Mouse (Mus musculus) G1E-ER4 (cell line): ENCODE measurements around the gene Prr3. TPM values are rescaled to one million over a fixed set of nuclear protein-coding genes. Genes with fewer than 3 reads are reported as not detected.

Source experiments
- GATA1 ChIP-seq: IDR thresholded peaks from one replicate; pipeline ENCODE4 v1.8.0; 2012; ENCODE audit warnings: low read length, inconsistent platforms
- polyA plus RNA-seq: library from polyadenylated mRNA; stranded (reverse); fragments of >175 nt; gene quantifications from 2 replicates; pipeline ENCODE4 v1.2.3, GENCODE M21; 2012

Prr3 gene
- polyA plus RNA-seq, 1 experiment, result 43.4 TPM

DNA sequence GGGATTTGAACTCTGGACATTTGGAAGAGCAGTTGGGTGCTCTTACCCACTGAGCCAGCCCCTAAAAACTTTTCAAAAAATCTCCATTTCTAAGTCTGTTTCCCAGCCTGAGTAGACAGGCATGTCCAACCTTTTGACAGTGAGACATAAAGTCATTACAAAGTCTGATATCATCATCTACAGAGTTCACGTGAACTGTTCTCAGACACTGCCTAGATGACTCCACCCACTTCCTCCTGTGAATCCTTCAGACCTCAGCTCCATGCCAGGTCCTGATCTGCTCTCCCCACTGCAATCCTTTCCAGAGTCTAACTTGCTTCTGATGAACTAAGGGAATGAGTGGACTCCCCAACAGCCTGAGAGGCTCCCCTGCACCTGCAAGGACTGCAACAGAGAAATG lies 7.9 kb downstream of the Prr3 start:
- TF ChIP-seq GATA1, result no peak

DNA sequence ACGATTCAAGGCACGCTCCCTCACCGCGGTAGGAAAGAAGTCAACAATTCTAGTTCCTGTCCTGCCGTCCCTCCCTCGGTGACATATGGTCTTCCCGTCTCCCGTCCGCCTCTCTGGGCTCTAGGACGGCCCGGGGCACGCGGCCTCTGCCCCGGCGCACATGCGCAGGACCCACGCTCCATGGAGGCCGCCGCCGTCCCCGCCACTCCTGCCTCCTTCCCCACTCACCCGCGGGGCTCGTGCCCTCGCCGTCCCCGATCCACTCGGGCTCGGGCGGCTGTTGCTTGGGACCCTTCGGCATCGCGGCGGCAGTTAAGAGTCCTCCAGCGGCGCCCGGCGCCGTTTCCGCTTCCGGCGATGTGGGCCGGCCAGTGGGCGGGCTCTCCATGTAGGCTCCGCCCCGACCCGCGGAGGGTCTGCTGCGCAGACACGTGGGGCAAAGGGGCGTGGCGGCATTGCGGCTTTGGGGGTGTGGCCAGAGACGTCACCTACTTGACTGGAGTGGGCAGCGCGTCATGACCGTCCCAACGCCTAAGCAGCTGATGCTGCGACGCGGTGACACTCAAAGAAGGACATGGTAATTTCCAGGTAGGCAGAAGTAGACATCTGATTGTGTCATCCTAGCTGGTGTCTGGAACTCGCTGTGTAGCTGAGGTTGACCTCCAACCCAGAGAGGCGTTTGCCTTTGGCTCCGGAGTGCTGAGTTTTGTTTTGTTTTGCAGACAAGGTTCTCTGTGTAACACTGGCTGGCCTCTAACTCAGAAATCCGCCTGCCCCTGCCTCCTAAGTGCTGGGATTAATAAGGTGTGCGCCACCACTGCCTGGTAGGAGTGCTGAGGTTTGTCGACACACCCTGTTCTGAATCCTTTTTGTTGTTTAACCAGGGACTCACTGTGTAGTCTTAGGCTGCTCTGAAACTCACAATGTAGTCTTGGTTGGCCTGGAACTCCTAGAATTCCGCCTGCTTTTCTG lies 10.3 kb downstream of the Prr3 start, which contains the start of gene Abcf1:
Gene Abcf1 (minus strand): TSS at position 344 of the 972 bp plus-strand sequence.
- no peak for TF ChIP-seq GATA1

DNA sequence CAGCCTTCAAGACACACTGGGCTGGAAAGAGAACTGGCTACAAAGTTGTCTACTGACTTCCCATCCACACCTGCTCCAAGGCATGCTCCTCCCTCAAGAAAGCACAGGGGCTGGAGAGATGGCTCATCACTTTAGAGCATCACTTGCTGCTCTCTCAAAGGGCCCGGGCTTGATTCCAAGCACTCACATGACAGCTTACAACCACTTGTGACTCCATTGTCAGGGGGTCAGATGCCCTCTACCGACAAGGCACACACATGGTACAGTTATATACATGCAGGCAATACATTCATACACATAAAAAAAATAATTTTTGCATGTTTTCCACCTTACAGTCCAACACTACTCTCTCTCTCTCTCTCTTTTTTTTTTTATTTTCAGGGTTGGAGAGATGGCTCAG lies 12.4 kb downstream of the Prr3 start:
- TF ChIP-seq GATA1, result no peak

DNA sequence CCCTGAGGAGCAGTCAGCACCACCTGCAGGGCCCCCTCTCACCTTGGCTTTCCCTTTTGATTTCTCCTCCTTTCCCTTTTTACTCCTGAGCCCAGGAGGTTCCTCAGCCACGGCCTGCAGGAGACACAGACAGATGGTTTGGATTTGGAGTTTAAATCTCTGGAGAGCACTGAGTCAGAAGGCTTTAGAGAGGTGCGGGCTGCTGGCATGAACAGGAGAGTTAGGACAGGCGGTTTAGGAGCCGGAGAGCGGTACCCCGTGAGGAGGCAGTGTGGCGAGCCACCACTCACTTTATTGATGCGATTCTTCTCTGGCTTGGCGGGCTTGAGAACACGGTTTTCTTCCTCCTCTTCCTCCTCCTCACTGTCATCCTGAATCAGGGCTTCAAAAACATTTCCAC lies 16.8 kb downstream of the Prr3 start:
- no peak for TF ChIP-seq GATA1

DNA sequence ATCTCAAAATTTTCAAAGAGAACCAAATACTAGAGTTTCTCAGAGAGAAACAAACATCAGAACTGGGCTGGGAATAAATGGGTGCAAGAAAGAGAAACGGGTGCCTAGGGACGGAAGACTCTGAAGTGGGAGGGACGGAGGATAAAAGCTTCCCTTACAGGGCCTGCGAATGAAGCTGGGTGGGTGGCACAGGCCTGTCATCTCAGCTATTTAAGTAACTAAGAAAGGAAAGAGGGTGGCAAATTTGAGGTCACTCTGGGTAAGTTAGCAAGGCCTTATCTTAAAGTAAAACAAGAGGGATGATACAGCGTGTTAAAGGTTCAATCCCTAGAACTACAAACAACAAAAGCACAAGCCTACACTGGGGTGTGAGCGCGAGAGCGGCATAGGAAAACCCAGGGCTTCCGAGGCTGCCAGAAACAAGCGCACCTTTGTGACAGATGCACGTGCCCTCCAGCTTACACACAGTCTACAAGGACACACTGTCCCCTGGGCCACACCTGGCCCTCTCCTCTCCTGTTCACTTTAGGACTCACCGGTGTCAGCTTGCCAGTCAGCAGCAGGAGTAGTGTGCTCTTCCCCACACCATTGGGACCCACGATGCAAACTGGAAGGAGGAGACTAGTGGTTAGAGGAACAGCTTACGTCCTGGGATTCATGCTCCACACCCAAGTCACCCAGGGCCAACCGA lies 21.4 kb downstream of the Prr3 start:
- no peak for TF ChIP-seq GATA1

DNA sequence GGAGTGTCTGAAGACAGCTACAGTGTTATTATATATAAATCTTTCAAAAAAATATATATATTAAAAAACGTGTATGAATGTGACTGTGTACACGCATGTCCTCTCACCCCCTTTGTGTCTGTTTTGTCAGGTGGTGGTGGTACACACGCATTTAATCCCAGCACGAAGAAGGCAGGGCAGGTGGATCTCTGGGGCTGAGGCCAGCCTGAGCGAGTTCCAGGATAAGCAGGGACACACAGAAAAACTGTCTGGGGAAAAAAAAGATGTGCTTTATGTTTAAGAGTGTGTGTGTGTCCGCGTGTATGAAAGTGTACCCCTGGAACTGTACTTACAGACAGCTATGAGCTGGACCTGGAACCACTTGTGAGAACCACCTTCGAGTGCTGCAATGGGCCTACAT lies 25.4 kb downstream of the Prr3 start:
- no peak for TF ChIP-seq GATA1

DNA sequence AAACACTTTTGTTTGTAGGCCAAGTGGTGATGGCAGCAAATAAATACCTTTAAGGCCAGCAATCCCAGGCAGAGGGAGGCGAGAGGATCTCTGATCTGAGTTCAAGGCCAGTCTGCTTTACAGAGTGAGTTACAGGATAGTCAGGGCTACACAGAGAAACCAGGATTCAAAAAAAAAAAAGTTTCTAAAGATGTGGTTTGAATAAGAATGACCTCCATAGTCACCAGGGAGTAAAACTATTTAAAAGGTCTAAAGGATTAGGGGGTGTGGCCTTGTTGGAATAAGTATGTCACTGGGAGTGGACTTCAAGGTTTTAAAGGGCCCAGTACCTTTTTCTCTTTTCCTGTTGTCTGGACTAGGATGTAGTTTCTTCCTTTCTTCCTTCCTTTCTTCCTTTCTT lies 40.1 kb downstream of the Prr3 start:
- TF ChIP-seq GATA1, result no peak

DNA sequence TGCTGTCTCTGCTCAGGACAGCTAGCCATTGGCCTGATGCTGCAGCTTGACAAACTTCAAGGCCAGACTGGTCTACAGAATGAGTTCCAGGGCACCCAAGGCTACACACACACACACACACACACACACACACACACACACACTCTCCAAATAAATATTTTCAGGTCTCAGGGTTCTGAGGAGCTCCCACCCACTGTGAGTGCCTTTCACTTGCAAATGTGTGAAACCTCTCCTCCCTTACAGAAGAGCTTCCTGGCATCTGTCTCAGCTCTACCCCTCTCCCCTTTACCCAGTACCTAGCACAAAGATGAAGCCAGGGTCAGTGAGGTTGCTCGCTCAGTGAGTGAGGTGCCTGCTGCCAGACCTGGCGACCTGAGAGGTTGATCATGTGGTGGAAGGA lies 40.9 kb downstream of the Prr3 start:
- TF ChIP-seq GATA1, result no peak

DNA sequence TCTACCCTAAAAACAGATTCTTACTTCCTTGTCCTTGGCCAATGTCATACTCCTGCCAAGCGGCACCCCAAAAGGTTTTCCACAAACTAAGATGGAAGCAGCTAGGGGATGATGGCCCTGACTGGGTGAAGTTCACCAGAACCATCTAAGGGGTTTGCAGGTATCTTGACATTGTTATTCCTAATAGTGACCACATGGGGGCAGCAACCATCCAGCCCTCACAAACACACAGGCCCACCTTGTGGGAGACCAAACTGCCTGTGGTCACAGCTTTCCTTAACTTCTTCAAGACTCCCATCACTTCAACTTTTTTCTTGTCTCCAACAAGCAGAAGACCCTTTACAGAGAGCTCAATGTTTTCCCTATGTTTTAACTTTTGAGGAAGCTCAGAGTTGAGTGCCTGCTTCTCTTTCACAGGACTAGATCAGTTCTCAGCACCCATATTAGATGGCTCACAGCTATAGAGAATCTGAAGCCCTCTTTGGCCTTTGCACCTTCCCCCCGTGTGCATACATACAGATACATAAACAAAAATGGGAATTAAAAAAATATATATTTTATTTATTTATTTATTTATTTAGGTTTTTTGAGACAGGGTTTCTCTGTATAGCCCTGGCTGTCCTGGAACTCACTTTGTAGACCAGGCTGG lies 42.2 kb downstream of the Prr3 start:
- TF ChIP-seq GATA1, result no peak

DNA sequence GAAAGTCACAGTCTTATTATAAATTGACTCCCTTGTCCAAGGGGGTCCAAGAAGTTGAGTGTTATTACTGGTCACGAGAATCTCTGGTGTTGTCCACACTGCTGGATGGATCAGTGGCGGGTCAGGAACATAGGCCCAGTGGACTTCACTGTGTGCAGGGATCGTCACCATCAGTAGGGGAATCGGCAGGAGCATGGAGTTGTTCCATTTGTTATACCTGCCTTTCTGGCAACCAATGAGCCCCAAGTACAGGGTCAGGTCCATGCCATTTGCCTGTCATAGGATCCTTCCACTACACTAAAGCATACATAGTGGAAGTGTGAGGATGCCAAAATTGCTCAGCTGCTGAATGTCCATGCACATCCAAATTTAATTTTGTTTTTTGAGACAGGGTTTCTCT lies 47.4 kb downstream of the Prr3 start:
- no peak for TF ChIP-seq GATA1

DNA sequence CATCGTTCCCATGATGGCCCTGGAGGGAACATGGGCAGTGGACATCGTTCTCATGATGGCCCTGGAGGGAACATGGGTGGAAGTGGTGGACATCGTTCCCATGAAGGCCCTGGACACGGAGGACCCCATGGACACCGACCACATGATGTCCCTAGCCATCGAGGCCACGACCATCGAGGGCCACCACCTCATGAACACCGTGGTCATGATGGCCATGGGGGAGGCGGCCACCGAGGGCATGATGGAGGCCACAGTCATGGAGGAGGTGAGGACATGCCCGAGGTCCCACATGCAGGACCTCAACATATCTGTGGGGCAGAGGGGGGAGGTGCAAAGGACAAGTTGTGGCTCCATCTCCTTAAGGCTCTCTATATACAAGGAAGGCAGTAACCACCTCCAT lies 49.4 kb downstream of the Prr3 start:
- TF ChIP-seq GATA1, result no peak

DNA sequence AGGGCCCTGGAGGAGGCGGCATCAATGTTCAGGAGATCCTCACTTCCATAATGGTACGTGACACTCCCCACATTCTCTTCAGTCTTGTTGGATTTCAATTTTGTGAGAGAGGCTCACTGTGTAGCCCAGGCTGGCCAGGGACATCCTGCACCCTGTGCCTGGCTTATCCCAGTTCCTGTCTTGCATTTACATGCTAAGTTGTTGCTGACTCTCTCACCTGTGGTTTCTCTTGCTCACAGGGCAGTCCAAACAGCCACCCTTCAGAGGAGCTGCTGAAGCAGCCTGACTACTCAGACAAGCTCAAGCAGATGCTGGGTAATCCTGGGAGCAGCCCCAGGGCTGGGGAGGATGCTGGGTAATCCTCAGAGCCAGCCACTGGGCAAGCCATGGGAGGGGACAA lies 50.5 kb downstream of the Prr3 start:
- TF ChIP-seq GATA1, result no peak

DNA sequence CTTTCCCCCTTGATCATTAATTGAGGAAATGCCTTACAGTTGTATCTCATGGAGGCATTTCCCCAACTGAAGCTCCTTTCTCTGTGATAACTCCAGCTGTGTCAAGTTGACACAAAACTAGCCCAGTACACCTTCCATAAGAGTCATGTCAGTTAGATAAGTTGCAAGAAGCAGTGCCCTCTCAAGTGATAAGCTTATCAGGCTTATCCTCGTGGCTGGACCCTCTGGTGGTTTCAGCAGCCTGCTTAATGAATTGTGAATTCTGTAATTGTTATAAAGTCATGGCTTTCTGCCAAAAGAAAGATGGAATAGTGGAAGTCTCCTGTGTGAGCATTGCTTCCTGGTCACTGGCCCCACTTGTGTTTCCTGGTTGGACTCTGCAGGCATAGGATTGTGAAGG lies 52.6 kb downstream of the Prr3 start:
- TF ChIP-seq GATA1, result peak; percentile 95

DNA sequence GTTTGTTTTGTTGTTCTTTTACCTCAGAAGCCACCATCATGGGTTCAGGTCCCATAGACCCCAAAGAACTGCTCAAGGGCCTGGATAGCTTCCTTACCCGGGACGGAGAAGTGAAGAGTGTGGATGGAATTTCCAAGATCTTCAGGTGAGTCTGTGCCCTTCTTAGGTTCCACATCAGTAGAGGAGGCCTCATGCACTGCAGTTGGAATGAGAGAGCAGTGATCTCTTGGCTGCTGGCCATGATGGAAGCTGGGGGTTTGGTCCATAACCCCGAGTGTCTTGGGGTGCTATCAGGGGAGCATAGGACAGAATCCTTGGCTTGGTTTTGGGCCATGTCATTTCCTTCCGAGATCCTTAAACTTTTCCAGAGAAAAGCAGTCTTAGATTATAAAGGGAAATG lies 56.8 kb downstream of the Prr3 start:
- no peak for TF ChIP-seq GATA1

DNA sequence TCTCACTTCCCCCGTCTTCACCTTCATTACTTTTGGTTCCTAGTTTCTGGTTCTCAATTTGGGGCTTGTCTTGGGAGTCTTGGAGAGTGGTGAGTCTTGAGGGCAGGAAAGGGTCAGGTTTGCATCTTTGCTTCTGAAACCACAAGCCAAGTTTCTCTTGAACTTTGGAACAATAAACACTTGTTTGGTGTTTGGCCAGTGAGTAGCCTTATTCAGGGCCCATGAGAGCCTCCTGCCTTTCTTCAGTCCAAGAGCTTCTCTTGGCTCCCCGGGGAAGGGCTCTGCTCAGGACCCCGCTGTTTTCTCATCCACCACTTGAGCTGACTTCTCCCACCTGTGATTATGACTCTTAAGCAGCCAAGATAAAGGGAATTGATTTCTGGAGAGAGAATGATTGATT lies 57.5 kb downstream of the Prr3 start:
- TF ChIP-seq GATA1, result no peak

Other genes starting within 250 kb of the Prr3 start
- gene Ier3, start 158.6 kb downstream of the Prr3 start, polyA plus RNA-seq, result 33.3 and 33.4 TPM in 2 replicates
- gene Flot1, start 157.0 kb downstream of the Prr3 start, polyA plus RNA-seq, result 85.3 and 87.0 TPM in 2 replicates
- gene Tubb5, start 141.9 kb downstream of the Prr3 start, polyA plus RNA-seq, result 178 and 400 TPM in 2 replicates
- 22.5 and 24.1 TPM in 2 replicates for gene Mdc1, start 138.7 kb downstream of the Prr3 start, polyA plus RNA-seq
- 13.8 and 21.9 TPM in 2 replicates for gene Nrm, start 118.9 kb downstream of the Prr3 start, polyA plus RNA-seq
- gene Ppp1r18, start 114.6 kb downstream of the Prr3 start, polyA plus RNA-seq, result 36.5 and 37.7 TPM in 2 replicates
- 65.8 and 80.6 TPM in 2 replicates for gene Dhx16, start 100.4 kb downstream of the Prr3 start, polyA plus RNA-seq
- 197 and 224 TPM in 2 replicates for gene 2310061I04Rik, start 82.8 kb downstream of the Prr3 start, polyA plus RNA-seq
- gene Atat1, start 70.2 kb downstream of the Prr3 start, polyA plus RNA-seq, result 13.6 and 20.0 TPM in 2 replicates
- gene Mrps18b, start 63.8 kb downstream of the Prr3 start, polyA plus RNA-seq, result 6.5 and 7.3 TPM in 2 replicates
- gene Ppp1r10, start 63.8 kb downstream of the Prr3 start, polyA plus RNA-seq, result 47.9 and 54.1 TPM in 2 replicates
- gene Abcf1, start 10.5 kb downstream of the Prr3 start, polyA plus RNA-seq, result 160 and 207 TPM in 2 replicates
- gene Gnl1, start 385 bp downstream of the Prr3 start, polyA plus RNA-seq, result 117 and 120 TPM in 2 replicates
- 0.12 and 0.15 TPM in 2 replicates for gene H2-T24, start 40.3 kb upstream of the Prr3 start, polyA plus RNA-seq
- 4.8 and 5.6 TPM in 2 replicates for gene H2-T23, start 52.6 kb upstream of the Prr3 start, polyA plus RNA-seq
- gene H2-T22, start 62.5 kb upstream of the Prr3 start, polyA plus RNA-seq, result 4.0 and 6.0 TPM in 2 replicates
- gene Gm6034, start 62.7 kb upstream of the Prr3 start, polyA plus RNA-seq, result not detected in 2 replicates
- not detected in 2 replicates for gene Gm11127, start 78.1 kb upstream of the Prr3 start, polyA plus RNA-seq
- gene Gm19684, start 141.4 kb upstream of the Prr3 start, polyA plus RNA-seq, result 0.03 TPM in 1 of 2 replicates, not detected in the other
- gene Gm7030, start 149.2 kb upstream of the Prr3 start, polyA plus RNA-seq, result not detected in 2 replicates
- gene Gm8909, start 188.3 kb upstream of the Prr3 start, polyA plus RNA-seq, result not detected in 2 replicates
- not detected in 2 replicates for gene H2-T3, start 210.1 kb upstream of the Prr3 start, polyA plus RNA-seq